Mouse (Mus musculus): ENCODE results near the gene Sec24d. TPM values are rescaled to one million over a fixed set of nuclear protein-coding genes. Genes with fewer than 3 reads are reported as not detected.

The Sec24d gene
- 10 to 100 TPM; 12.6 to 16.4 TPM for total RNA-seq (2021)
- long read RNA-seq, experiment 1, transcript Sec24d-201 (23 exons, 3,903 nt) = major isoform, 8 of 12 reads
- long read RNA-seq, experiment 1, partial matches to known transcripts = 4 of 12 reads
- long read RNA-seq, experiment 1, other reads (novel, unspliced or antisense) = 0 of 12 reads
- long read RNA-seq, experiment 2, transcript Sec24d-201 (23 exons, 3,903 nt) = major isoform, 7 of 13 reads
- long read RNA-seq, experiment 2, partial matches to known transcripts = 4 of 13 reads
- long read RNA-seq, experiment 2, other reads (novel, unspliced or antisense) = 2 of 13 reads

DNA sequence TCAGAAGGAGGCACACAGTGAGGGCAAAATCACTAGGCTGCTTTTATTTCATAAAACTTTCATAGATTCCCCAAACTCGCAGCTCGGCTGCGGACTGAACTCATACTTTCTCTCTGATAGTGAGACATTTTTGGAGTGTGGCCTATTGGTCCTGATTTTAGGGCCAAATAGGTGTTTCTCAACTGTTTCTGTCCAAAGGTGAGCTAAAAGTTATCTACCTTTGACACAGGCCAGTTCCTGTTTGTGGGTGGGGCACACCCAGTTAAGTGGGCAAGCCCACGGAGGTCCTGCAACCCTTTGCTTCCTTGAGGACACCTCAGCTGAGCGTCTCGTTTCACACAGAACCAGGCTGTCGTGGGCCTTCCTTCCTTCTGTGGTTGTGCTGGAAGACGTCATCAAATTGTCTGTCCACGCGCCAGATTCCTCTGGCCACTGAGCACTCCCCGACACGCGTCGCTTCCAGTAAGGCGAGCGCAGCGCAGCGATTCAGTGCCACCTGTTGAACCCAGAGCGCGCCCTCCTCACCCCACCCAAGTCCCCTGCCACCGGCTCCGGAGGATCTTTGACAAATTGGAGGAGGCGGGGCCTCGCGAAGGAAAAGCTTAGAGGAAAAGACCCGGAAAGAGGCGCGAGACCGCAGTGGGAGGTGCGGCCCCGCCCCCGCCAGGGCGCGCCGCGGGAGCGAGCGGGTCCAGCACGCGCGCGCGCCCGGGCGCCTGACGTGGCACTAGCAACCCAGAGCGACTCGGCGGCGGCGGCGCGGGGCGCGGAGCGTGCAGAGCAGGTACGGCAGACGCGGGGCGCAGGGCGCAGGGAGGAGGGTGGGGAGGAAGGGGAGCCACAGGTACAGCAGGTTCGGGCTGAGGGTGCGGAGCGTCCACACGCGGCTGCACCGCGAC, at the start of gene Sec24d:
TSS of gene Sec24d (plus strand) at position 703 of the 899 bp plus-strand sequence.
- DNase-seq (ENCODE audit: low spot score in 2 of 2) = peak; percentile 79 to 80
- intact Hi-C loops (cut with DNase I) = no loop called here

DNA sequence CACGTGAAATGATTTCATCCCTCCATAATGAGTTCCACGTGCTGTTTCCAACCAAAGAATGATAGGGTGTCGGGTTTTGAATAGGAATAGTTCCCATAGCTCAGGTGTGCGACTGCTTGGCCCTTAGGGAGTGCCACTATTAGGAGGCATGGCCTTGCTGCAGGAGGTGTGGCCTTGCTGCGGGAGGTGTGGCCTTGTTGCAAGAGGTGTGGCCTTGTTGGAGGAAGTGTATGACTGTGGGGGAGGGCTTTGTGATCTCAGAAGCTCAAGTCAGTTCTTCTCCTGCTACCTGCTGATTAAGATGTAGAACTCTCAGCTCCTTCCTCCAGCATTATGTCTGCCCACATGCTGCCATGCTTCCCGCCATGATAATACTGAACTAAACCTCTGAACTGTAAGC, 48.6 kb upstream of the Sec24d start:
- intact Hi-C loops (cut with DNase I) = no loop called here
- DNase-seq (ENCODE audit: low spot score in 2 of 2) = no peak

GRCm38 (mm10) chr3:123227276-123227675, 40.0 kb upstream of the Sec24d start:
- no peak for DNase-seq (ENCODE audit: low spot score in 2 of 2)
- intact Hi-C loops (cut with DNase I) = no loop called here

- intact Hi-C loops (cut with DNase I) = loop anchor here (10.0 kb wide), 2 partner anchors 123 to 263 kb away; no protein-coding TSS in a partner anchor
These were observed 35.6 kb upstream of the Sec24d start for GRCm38 (mm10) chr3:123231639-123232038.

GRCm38 (mm10) chr3:123234191-123234836, 32.9 kb upstream of the Sec24d start:
- DNase-seq (ENCODE audit: low spot score in 2 of 2) = peak; percentile 55 to 66
- intact Hi-C loops (cut with DNase I) = loop anchor here (1.0 to 10.0 kb wide), 3 partner anchors 88 to 260 kb away; no protein-coding TSS in a partner anchor

More at GRCm38 (mm10) chr3:123231639-123232038, 35.6 kb upstream of the Sec24d start:
- DNase-seq (ENCODE audit: low spot score in 2 of 2) = no peak

DNA sequence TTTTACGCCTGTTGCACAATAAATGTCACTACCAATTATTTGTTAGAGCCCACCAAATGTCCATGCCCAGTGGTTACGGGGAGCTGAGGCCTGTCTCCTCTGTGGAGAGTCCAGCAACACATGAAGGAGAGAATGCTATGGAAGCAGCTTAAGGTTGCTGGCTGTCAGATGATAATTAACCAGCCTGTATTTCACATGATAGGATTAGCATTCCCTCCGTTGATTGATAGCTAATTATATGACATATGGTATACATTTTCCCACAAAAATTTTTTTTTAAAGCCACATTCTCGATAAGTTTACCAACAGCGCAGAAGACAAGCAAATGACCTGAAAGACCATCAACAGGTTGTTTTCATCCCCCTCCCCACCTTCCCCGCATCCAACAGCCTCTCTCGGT, 31.8 kb upstream of the Sec24d start:
- DNase-seq (ENCODE audit: low spot score in 2 of 2) = no peak
- intact Hi-C loops (cut with DNase I) = loop anchor here (5.0 to 10.0 kb wide), 3 partner anchors 73 to 259 kb away; no protein-coding TSS in a partner anchor

DNA sequence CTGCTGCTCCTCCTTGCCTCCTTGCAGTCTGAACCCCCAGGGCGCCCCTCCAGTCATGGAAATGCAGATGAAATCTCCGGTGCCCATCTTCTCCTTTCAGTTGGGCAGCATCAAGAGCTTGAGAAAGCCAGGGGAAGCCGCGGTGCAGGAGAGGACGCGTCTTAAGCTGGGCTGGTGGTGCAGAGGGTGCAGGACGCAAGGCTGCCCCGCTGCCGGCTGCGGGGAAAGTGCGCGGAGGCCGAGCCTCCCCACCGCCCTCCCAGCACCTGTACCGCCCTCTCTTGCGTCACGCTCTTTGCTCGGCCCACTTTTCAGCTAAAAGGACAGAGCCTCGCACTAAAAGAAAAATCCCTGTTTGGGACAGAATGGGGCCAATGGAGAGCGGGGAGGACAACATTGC, 31.3 kb upstream of the Sec24d start, which contains the start of gene Synpo2:
TSS of gene Synpo2 (minus strand) at position 229 of the 400 bp plus-strand sequence.
- intact Hi-C loops (cut with DNase I) = loop anchor here (5.0 to 10.0 kb wide), 3 partner anchors 74 to 259 kb away; no protein-coding TSS in a partner anchor
- peak in 1 of 2 experiments; percentile 36 for DNase-seq (ENCODE audit: low spot score in 2 of 2)

GRCm38 (mm10) chr3:123237039-123237438, 30.2 kb upstream of the Sec24d start:
- no peak for DNase-seq (ENCODE audit: low spot score in 2 of 2)
- intact Hi-C loops (cut with DNase I) = loop anchor here (5.0 to 10.0 kb wide), 3 partner anchors 75 to 258 kb away; no protein-coding TSS in a partner anchor

- intact Hi-C loops (cut with DNase I) = loop anchor here (5.0 to 10.0 kb wide), 3 partner anchors 75 to 257 kb away; no protein-coding TSS in a partner anchor
- no peak for DNase-seq (ENCODE audit: low spot score in 2 of 2)
These were observed 29.8 kb upstream of the Sec24d start for GRCm38 (mm10) chr3:123237446-123237845.

- no peak for DNase-seq (ENCODE audit: low spot score in 2 of 2)
- intact Hi-C loops (cut with DNase I) = no loop called here
These were observed 22.9 kb upstream of the Sec24d start for GRCm38 (mm10) chr3:123244376-123244775.

GRCm38 (mm10) chr3:123245646-123246045, 21.6 kb upstream of the Sec24d start:
- DNase-seq (ENCODE audit: low spot score in 2 of 2) = no peak
- intact Hi-C loops (cut with DNase I) = no loop called here

DNA sequence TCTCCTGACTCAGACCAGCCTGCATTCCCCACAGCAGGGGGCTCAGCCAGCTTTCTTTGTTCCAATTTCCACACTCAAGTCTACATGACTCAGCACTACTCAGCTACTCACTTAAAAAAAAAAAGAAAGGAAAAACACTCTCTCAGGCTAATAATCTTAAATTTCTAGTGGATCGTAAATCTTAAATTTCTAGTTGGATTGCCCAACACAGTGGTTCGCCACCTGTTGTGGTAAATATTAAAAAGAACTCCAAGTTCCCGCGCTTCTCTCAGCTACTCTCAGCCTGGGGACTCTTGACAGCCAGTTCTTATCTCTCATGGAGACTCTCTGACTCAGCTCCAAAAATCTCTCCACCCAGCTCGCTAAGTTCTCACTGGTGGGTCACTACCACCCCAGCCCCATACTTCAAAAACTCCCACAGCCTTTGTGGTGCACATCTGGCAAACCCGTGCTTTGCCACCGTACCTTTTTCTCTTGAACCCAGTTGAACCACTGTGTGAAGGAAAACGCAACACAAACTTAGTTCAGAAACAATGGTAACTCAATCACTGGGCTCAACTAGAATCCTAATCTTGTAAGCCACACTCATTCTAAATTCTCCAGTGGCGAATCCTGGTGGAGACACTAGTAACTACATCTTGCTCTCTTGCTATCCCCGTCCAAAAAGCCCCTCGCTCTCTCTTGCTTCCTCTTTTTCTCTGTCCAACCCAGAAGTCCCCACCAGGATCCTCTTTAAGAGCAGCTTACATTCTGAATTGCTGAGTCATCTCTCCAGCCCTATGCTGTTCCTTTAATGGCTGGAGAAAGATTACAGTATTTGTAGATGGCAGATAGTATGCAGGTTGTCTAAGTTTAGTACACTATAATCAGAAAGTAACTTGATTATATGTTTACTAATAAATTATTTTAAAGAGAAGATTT, 10.8 kb upstream of the Sec24d start:
- no peak for DNase-seq (ENCODE audit: low spot score in 2 of 2)
- intact Hi-C loops (cut with DNase I) = no loop called here

DNA sequence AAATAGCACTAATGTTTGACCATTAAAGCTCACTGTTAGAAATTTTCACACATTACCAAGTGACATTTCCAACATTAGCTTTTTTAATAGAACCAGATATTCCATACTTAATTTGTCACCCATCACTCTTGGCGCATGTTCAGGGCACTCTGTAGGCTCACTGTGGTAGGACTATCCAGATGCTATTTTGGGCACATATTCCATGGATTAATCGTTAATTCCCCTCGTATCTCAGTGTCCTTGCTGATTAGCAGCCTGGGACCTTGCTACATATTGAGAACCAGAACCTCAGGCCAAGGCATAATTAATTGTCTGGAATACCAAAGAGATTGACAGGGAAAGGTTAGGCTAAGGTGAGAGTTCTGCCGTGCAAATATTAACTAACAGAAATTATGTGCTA, 8.5 kb upstream of the Sec24d start:
- DNase-seq (ENCODE audit: low spot score in 2 of 2) = no peak
- intact Hi-C loops (cut with DNase I) = no loop called here

- peak; percentile 6 to 22 for DNase-seq (ENCODE audit: low spot score in 2 of 2)
- intact Hi-C loops (cut with DNase I) = no loop called here
These were observed 2.5 kb upstream of the Sec24d start for GRCm38 (mm10) chr3:123264706-123265105.

DNA sequence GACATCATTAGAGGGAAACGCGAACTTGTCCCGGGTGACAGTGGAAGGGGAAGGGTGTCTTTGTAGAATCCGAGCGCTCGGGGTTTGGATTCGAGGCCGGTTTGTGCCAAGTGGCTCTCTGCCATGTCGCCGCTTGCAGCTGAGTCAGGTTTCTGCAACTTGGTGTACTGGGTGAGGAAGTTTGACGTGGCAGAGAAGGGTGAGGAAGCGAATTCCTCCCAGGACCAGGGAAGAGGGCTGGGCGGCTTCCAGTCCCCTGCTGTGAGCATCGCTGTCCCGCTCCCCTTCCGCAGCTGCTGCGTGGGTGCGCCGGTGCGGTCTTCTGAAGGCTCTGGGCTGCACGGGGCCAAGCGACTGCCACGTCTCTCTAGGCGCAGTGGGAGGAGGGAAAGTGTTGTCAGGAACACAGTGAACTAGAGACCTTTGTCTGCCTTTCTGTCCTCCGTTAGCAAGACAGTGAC, 516 bp downstream of the Sec24d start:
- peak; percentile 39 to 56 for DNase-seq (ENCODE audit: low spot score in 2 of 2)
- intact Hi-C loops (cut with DNase I) = no loop called here

DNA sequence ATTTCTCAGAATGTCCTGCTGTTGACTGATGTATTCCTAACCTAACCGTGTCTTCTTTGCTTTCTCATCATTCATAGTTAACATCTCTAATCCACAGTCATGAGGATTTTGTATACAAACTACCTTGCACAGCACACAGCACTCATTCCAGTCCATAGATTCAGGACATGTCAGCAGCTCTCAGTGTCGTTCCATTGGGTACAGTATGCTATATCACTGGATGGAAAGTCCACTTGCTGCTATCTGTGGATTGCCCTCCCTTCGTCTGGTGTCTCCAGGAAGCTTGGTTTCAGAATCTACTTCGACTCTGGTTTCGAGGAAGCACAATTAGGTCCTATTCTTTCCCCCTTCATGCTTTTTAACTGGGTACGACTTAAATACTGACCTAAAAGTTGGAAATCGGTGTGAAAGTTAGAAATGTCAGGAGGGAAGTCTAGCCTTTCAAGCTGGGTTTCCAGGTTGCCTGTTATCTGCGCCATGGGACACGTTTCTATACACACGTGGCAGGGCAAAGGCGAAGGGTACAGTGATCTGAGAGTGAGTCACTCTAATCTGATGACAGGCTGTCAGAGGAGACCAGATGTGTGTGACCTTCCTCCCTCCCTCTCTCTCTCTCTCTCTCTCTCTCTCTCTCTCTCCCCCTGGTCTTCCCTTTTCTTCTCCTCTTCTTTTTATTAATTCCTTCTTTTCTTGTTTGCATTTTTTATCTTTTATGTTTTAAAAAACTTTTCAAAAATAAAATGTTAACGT, 15.8 kb downstream of the Sec24d start:
- DNase-seq (ENCODE audit: low spot score in 2 of 2) = no peak
- intact Hi-C loops (cut with DNase I) = no loop called here

DNA sequence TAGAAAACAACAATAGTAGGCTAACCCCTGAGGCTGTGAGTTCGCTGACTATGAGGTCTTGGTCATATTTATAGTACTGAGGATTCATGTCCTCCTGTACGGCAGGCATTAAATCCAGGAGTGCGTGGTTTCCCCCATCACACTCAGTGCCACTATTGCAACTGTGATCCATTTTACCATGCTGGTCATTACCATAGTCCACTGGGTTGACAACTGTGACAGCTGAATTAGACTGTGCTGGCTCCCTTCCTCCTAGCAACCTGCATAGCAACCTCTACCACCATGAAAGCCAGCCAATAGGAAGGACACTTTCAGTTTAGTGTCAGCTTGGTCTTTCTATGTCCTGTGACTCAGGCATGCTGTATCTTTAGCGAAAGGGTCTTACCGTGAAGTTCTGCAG, 17.0 kb downstream of the Sec24d start:
- intact Hi-C loops (cut with DNase I) = no loop called here
- DNase-seq (ENCODE audit: low spot score in 2 of 2) = no peak

- no peak for DNase-seq (ENCODE audit: low spot score in 2 of 2)
- intact Hi-C loops (cut with DNase I) = no loop called here
These were observed 18.4 kb downstream of the Sec24d start for GRCm38 (mm10) chr3:123285649-123286048.

Measured in left cerebral cortex, postnatal 14 days (tissue).